Comparison of ENCODE assay signal across 10 mouse cellular contexts in genomic region chr1:171252415-171252814, GRCm38 (mm10). TPM values are rescaled to one million over a fixed set of nuclear protein-coding genes. Genes with fewer than 3 reads are reported as not detected.
DNase-seq lines count a peak whose midpoint lies in the region; ATAC-seq and TF ChIP-seq lines count a peak whose summit lies in the region.
"Had no signal": no experiment of that assay in that cellular context is flagged by ENCODE, and none has a peak within 500 bp of the region (broad histone marks: within the 10 kb centered on the region; RNA-seq: fewer than 3 reads in every experiment).

No protein-coding gene starts in this region.

- 68% methylated on average over 17 of the region's 17 CpGs for WGBS in heart, adult 2 months
- WGBS in limb, embryonic 15.5 days: 35% methylated on average over 17 of the region's 17 CpGs

- peak overlapping the region; percentile 58 for H3K4me2 ChIP-seq in limb, embryonic 15.5 days

- H3K79me2 ChIP-seq in heart, adult 2 months (replicated peaks; ENCODE audit: control insufficient read depth, insufficient read depth, low read length): no peaks in the 10 kb centered on the region

- intact Hi-C loops in heart, adult 2 months (cut with DNase I): no loop called here
- intact Hi-C loops in heart, postnatal 14 days (cut with DNase I): no loop called here

- no peak for ATAC-seq in limb, embryonic 15.5 days (ENCODE audit: insufficient number of reproducible peaks, low FRiP score, low TSS enrichment, low read depth)
- ATAC-seq in megakaryocyte, adult 5-6 weeks (ENCODE audit: poor library complexity, severe bottlenecking): no peak
- ATAC-seq: activated CD4-positive, CD25-positive, alpha-beta regulatory T cell, adult 4 months had no signal

- no peak overlapping the region for H3K4me3 ChIP-seq in heart, adult 2 months
- H3K4me3 ChIP-seq in limb, embryonic 15.5 days: peak overlapping the region; percentile 41

- H3K9me3 ChIP-seq in limb, embryonic 15.5 days: no peaks in the 10 kb centered on the region

- no peak for DNase-seq in heart, adult 2 months
- DNase-seq in heart, postnatal 14 days: no peak
- DNase-seq in retina, postnatal 1 day: peak; percentile 43
- DNase-seq in retina, embryonic 14.5 days (ENCODE audit: low spot score): no peak
- no peak for DNase-seq in adrenal gland, adult 18-20 months (ENCODE audit: low spot score in 2 of 2)
- DNase-seq in ovary, postnatal 36 days (ENCODE audit: low spot score): no peak

- no peak overlapping the region for H3K9ac ChIP-seq in heart, adult 2 months (ENCODE audit: low read depth, low read length)
- peak overlapping the region; percentile 23 for H3K9ac ChIP-seq in limb, embryonic 15.5 days

- no peak for TF ChIP-seq CTCF in heart, adult 2 months (IDR thresholded peaks at IDR 0.05)

- TF ChIP-seq EP300 in heart, adult 2 months (IDR thresholded peaks at IDR 0.05; ENCODE audit: insufficient read depth, low read depth, low read length): no peak

- H3K4me1 ChIP-seq in heart, adult 2 months (ENCODE audit: control insufficient read depth, insufficient read depth, low read length): peaks cover 10% of the 10 kb centered on the region
- H3K4me1 ChIP-seq in limb, embryonic 15.5 days: peaks cover 58% of the 10 kb centered on the region

- H3K27me3 ChIP-seq in heart, adult 2 months (ENCODE audit: control insufficient read depth, insufficient read depth, low read length): no peaks in the 10 kb centered on the region
- H3K27me3 ChIP-seq in limb, embryonic 15.5 days: no peaks in the 10 kb centered on the region

- peak overlapping the region; percentile 98 for H3K27ac ChIP-seq in heart, adult 2 months
- H3K27ac ChIP-seq in limb, embryonic 15.5 days: peak overlapping the region; percentile 91

- H3K36me3 ChIP-seq in heart, adult 2 months (ENCODE audit: control insufficient read depth, insufficient read depth, low read length): no peaks in the 10 kb centered on the region
- H3K36me3 ChIP-seq in limb, embryonic 15.5 days: peaks cover 26% of the 10 kb centered on the region

- no peak for TF ChIP-seq POLR2A in heart, adult 2 months (IDR thresholded peaks at IDR 0.05; ENCODE audit: insufficient read depth, low read depth, low read length)

RNA-seq across cellular contexts. Expression of gene Ndufs2, which starts 1.2 kb away (rescaled TPM):
- total RNA-seq in heart, adult 2 months (2021): 1,000 to 10,000 TPM; 1,369 to 1,610 TPM
- polyA plus RNA-seq in heart, adult 2 months (2012; rRNA removed): 997 and 1,250 TPM in 2 replicates
- total RNA-seq in heart, postnatal 14 days (2021): 1,000 to 10,000 TPM; 1,236 to 1,272 TPM
- 217 and 252 TPM in 2 replicates for polyA plus RNA-seq in limb, embryonic 15.5 days (2015; fragmentation: Nextera tagmentation; extraction: Ambion mirVana)
- 1,000 to 10,000 TPM in 1 of 2 experiments, 100 to 1,000 TPM in 1; 683 to 1,034 TPM for total RNA-seq in adrenal gland, adult 18-20 months (2021)
- total RNA-seq in megakaryocyte, adult 5-6 weeks (2015): 235 and 245 TPM in 2 replicates
- total RNA-seq in megakaryocyte, adult 5-6 weeks (2017): 276 and 306 TPM in 2 replicates

RNA-seq across cellular contexts. Expression of gene Adamts4, which starts 2.2 kb away (rescaled TPM):
- total RNA-seq in heart, adult 2 months (2021): 1 to 10 TPM in 1 of 2 experiments, under 1 TPM in 1; 0.29 to 1.5 TPM
- 0.92 and 0.94 TPM in 2 replicates for polyA plus RNA-seq in heart, adult 2 months (2012; rRNA removed)
- 1 to 10 TPM; 2.9 to 3.6 TPM for total RNA-seq in heart, postnatal 14 days (2021)
- polyA plus RNA-seq in limb, embryonic 15.5 days (2015; fragmentation: Nextera tagmentation; extraction: Ambion mirVana): 17.6 and 19.4 TPM in 2 replicates
- 1 to 10 TPM; 1.5 to 3.8 TPM for total RNA-seq in adrenal gland, adult 18-20 months (2021)
- not detected in 2 replicates for total RNA-seq in megakaryocyte, adult 5-6 weeks (2015)
- 0.12 TPM in 1 of 2 replicates, not detected in the other for total RNA-seq in megakaryocyte, adult 5-6 weeks (2017)

RNA-seq across cellular contexts. Expression of gene B4galt3, which starts 17.7 kb away (rescaled TPM):
- 10 to 100 TPM; 16.4 to 17.4 TPM for total RNA-seq in heart, adult 2 months (2021)
- polyA plus RNA-seq in heart, adult 2 months (2012; rRNA removed): 41.9 and 45.7 TPM in 2 replicates
- total RNA-seq in heart, postnatal 14 days (2021): 10 to 100 TPM; 19.5 to 25.7 TPM
- 63.2 and 69.1 TPM in 2 replicates for polyA plus RNA-seq in limb, embryonic 15.5 days (2015; fragmentation: Nextera tagmentation; extraction: Ambion mirVana)
- 10 to 100 TPM; 30.5 to 37.8 TPM for total RNA-seq in adrenal gland, adult 18-20 months (2021)
- total RNA-seq in megakaryocyte, adult 5-6 weeks (2015): 17.8 and 20.4 TPM in 2 replicates
- 28.5 and 33.5 TPM in 2 replicates for total RNA-seq in megakaryocyte, adult 5-6 weeks (2017)

RNA-seq across cellular contexts. Expression of gene Fcer1g, which starts 18.2 kb away (rescaled TPM):
- 10 to 100 TPM; 12.4 to 15.3 TPM for total RNA-seq in heart, adult 2 months (2021)
- polyA plus RNA-seq in heart, adult 2 months (2012; rRNA removed): 32.7 and 50.8 TPM in 2 replicates
- 10 to 100 TPM; 10.2 to 11.6 TPM for total RNA-seq in heart, postnatal 14 days (2021)
- 94.7 and 98.6 TPM in 2 replicates for polyA plus RNA-seq in limb, embryonic 15.5 days (2015; fragmentation: Nextera tagmentation; extraction: Ambion mirVana)
- total RNA-seq in adrenal gland, adult 18-20 months (2021): 10 to 100 TPM; 23.2 to 46.7 TPM
- total RNA-seq in megakaryocyte, adult 5-6 weeks (2015): 2,036 and 2,044 TPM in 2 replicates
- total RNA-seq in megakaryocyte, adult 5-6 weeks (2017): 995 and 1,060 TPM in 2 replicates

RNA-seq across cellular contexts. Expression of gene Apoa2, which starts 27.6 kb away (rescaled TPM):
- total RNA-seq in heart, adult 2 months (2021): 1 to 10 TPM; 2.1 to 2.2 TPM
- 3.9 and 15.3 TPM in 2 replicates for polyA plus RNA-seq in heart, adult 2 months (2012; rRNA removed)
- total RNA-seq in heart, postnatal 14 days (2021): 1 to 10 TPM; 1.6 to 4.0 TPM
- polyA plus RNA-seq in limb, embryonic 15.5 days (2015; fragmentation: Nextera tagmentation; extraction: Ambion mirVana): 3.6 and 17.5 TPM in 2 replicates
- 1 to 10 TPM; 4.2 to 4.6 TPM for total RNA-seq in adrenal gland, adult 18-20 months (2021)
- 0.87 TPM in 1 of 2 replicates, not detected in the other for total RNA-seq in megakaryocyte, adult 5-6 weeks (2015)
- not detected in 2 replicates for total RNA-seq in megakaryocyte, adult 5-6 weeks (2017)
- total RNA-seq: neutrophil, adult 5-6 weeks had no signal
- polyA plus RNA-seq: activated CD4-positive, CD25-positive, alpha-beta regulatory T cell, adult 4 months had no signal
